Mouse (Mus musculus): ENCODE measurements around the gene Lpar5.

DNA sequence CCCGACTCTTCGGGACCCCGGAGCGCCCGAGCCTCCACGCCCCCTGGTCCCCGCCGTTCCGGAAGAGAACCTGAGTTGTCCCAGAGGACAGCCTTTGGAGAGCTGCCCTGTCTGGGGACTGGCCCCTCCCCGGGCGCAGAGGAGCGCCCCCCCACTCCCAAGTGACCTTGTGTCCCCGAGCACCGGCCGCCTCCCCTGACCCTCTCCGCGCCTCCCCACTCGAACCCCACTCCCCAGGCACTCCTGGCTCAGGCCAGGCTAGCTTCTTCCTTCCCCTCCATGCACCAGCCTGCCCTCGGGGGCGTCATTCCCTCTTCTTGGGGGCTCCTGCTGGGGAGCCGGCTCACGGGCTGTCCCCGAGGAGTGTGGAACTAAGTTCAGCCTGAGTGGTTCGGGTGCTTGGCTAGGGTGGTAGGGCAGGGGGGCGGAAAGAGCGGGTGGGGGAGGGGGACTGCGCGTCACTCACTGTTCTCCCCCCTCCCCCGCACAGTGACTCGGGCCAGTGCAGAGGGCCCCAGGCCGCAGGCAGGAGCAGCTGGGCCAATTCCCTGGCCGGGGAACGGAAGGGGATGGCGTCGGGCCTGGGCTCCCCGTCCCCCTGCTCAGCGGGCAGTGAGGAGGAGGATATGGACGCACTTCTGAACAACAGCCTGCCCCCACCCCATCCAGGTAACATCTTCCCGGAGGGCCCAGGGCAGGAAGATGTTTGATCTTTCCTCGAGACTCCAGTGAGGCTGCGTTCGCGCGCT lies 29.1 kb downstream of the Lpar5 start:
- no peak for TF ChIP-seq GATA1 (IDR thresholded peaks at IDR 0.05; ENCODE audit: borderline replicate concordance, low read length)
- no peak for TF ChIP-seq FLI1 (IDR thresholded peaks at IDR 0.05; ENCODE audit: low read length)
